Mouse (Mus musculus) liver, adult 2 months (tissue): ENCODE measurements at regions not wholly inside any gene's neighbourhood (a gene's known extent, or its start where the extent isn't known, plus 50 kb on each side); places are given as distances from the start of the nearest gene placed in this dataset.

ENCODE experiments used
- CTCF ChIP-seq: fragments of 200-500 bp; IDR thresholded peaks from 2 replicates; pipeline ENCODE4 v1.5.1; 2011; ENCODE audit warnings: low read depth, low read length, control low read depth
- POLR2A ChIP-seq: fragments of 200-500 bp; IDR thresholded peaks from 2 replicates; pipeline ENCODE4 v1.6.1; 2011; ENCODE audit warnings: low read length, control low read depth; ENCODE audit not compliant: insufficient read depth; ENCODE audit errors: extremely low read depth

DNA sequence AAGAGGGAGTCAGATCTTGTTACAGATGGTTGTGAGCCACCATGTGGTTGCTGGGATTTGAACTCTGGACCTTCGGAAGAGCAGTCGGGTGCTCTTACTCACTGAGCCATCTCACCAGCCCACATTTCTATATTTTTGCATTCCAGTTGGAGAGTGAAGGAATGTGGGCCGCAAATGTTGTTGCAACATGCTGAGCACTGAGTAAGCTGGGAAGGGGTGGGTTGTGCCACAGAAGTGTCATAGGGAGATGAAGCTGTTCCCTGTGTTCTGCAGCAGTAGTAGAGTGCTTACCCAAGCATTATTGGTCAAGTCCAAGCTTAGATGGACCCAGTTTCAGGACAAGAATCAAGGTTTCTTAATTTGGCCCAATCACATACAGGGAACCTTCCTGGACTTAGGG, 169.1 kb upstream of the Cdkn3 start:
- TF ChIP-seq POLR2A (no peak), CTCF (no peak)
